Mouse (Mus musculus) thymus, adult 2 months (tissue): Measurements from ENCODE around the gene Gm12394.
"Not testable (repeated sequence)": the region's sequence is repeated elsewhere in the genome, so short reads cannot be mapped to it uniquely, and the experiment has no call there.

Experiments used
- CTCF ChIP-seq: fragments of 200-500 bp; IDR thresholded peaks from 2 replicates; pipeline ENCODE4 v1.5.1; 2012; ENCODE audit warnings: mild to moderate bottlenecking, control low read depth, low read length, moderate library complexity, borderline replicate concordance; ENCODE audit not compliant: control insufficient read depth, poor library complexity, insufficient read depth; ENCODE audit errors: extremely low read depth
- POLR2A ChIP-seq: fragments of 200-500 bp; IDR thresholded peaks from 2 replicates; pipeline ENCODE4 v1.6.1; 2012; ENCODE audit warnings: mild to moderate bottlenecking, low read length, control low read depth, moderate library complexity; ENCODE audit not compliant: control insufficient read depth, poor library complexity, insufficient read depth; ENCODE audit errors: extremely low read depth

DNA sequence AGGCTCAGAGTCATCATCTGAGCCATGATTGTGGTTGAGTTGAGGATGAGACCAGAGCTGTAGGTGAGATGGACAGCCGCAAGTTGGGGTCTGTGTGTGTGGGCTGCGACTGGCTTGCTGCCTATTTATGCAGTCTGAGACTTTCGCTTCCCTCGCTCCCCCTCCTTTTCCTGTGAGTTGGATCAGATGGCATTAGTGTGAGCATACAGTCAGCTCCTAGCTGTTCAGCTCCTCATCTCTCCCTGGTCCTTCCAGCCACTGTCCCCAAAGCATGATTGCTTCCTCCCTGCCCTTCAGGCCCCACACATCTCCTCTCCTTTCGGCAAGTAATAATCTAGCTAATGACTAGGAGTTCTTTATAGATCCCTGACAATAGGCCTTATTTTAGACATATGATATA is 82.7 kb downstream of the Gm12394 start, which contains the start of gene Ccl21a:
- TF ChIP-seq CTCF, POLR2A: not testable (repeated sequence)
